Mouse (Mus musculus): Measurements from ENCODE around the gene Gm3646.
A peak's percentile ranks its signal among the peaks of the same experiment; 100 is the strongest.

Gm3646 gene

GRCm38 (mm10) chr1:39779111-39779980, 25.8 kb downstream of the Gm3646 start:
- DNase-seq: no peak

DNA sequence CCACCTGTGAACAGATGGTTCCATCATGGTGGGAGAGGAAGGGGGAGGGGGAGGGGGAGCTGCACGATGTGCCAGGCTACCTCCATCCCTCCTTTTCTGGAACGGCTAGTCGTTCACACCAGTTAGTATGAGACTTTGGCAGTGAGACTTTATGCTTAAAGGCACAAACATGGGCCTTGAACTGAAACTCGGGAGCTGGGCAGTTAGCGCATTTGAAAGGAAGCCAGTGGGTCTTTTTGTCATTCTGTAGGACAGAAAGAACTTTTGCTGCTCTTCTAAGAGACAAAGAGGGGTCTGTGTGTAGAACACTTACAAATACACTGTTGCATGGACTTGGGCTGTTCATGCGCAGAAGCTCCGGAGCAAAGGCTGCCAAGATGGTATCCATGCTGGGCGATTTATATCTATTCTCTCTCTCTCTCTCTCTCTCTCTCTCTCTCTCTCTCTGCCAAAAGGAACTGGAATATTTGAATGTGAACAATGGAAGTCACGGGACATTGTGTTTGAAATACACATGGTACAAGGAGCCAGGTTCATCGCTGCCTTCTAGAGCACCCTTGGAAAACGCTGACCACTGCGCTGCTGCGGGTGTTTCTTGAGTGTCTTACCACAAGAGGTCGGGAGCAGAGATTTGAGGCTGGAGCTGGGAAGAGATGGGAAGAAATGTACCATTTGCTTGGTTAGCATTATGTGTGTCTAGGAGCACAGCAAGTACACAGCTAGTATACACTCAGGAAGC, 31.0 kb downstream of the Gm3646 start:
- DNase-seq: no peak

DNA sequence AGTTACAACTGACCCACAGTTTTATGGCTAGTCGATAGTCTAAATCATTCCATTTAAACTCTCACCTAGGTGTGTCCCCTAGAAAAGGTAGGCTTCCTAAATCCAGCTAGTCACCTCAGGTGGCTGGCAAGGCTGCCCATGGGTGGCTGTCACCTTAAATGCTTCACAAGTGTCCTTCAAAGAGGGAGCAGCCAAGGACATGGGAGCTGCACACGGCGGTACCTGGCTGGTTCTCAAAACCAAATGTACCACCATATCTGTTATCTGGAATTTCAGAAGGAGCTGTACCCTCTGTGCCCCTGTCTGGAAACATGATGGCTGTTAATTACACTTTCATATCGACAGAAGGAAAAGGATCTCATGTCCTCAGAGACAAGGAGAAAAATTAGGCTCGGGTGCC, 31.6 kb downstream of the Gm3646 start:
- DNase-seq: no peak

- DNase-seq: no peak
Observed at GRCm38 (mm10) chr1:39772401-39773095, 32.6 kb downstream of the Gm3646 start.

GRCm38 (mm10) chr1:39770436-39770835, 34.7 kb downstream of the Gm3646 start:
- no peak for DNase-seq

DNA sequence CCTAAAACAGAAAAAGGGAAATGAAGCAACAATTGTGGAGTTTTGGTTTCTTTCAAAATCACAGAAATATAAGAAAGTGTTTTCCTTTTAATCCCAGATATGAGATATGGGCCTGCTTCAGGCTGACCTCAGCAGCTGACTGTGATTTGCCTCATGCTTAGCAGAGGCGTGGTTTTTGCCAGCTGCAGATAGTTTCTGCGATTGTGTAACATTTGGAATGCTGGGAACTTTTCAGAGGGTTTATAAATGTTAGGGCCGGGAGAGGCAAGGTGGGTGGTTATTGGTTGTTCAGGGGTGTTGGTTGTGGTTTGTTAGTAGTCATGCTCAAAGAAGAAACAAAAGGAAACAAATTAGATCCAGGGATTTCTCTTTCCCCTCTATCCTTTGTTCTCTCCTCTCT, 37.1 kb downstream of the Gm3646 start:
- DNase-seq: no peak

DNA sequence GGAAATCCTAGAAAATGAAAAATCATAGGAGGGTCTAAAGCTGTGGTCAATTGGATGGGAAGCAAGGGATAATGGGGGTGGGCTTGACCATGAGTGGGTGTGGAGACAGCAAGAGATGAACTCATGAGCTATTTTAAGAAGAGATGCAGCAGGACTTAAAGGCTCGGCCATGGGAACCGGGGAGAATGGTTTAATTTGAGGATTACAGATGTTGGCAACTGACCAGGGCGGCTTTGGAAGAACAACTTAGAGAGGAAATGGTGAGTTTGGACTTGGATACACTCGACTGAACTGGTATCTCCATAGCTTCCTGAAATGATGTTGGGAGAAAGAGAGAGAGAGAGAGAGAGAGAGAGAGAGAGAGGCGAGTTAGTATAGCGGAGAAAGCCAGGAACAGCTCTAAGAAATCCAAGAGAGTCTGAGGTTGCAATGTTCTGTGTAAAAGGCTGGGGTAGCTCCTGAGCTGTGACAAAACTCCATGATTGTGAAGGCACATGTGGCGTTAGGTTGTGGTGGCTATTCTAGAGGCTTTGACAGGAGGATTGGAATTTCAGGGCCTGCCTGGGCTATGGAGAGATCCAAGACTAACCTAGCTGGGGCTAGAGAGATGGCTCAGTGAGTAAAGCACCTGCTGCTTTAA, 39.2 kb downstream of the Gm3646 start:
- peak; percentile 53 for DNase-seq

- DNase-seq: peak; percentile 93
Observed at GRCm38 (mm10) chr1:39762025-39762370, 43.1 kb downstream of the Gm3646 start.

DNA sequence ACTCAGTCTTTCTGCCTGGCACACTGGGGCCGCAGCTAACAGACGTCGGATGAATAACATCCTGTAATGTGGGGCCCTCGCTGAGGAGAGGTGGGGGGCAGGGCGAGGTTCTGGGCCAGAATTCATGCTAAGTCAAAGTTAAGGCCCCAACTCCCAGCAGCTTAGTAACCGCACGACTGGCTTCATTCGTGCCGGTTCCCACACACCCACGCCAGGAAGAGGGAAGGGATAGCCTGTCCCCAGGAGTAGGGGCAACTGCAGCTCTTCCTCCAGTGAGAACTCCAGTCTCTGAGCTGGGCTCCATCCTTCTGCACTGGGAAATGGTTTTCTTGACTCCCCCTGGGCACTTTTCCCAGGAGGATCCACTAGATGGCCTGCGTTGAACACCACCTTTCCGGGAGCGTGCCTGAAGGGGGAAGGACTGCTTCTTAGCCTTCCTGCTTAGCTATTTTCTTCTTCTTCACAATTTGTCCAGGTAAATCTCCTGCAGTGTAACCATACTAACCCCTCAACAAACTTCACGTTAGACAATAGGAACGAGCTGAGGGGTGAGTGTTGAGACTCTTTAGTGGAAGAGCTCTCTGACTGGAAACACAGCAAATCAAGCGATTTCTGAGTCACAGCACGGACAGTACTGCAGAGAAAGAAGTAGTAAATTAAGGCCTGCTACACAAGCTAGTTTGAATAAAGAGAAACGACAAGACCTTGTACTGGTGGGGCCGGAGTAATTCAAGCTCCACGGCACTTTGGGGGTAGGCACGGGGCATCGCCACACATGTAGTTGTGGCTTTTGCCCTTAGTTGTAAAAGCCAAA, 43.7 kb downstream of the Gm3646 start:
- peak; percentile 83 for DNase-seq

DNA sequence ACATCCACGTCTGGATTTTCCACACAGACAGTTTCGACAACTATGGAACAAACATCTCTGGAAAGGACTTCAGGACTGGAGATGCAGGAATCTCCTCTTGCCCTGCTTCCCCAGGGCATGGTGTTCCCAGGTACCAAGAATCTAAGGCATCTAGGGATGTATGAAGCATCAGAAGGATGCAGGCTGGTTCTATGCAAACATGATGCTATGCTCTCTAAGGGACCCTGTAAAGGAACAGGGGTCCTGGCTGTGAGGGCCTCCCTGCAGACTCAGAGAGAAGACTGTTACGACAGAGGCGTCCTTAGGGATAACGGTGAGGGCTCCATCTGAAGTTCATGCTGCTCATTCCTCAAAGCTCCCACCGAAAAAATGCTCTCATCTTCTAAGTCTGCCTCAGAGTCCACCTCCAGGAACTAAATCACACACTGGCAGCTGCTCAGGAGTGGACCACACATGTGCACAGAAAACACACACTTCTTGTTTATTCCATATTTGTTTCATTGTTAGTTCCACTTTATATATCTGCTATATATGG, 44.9 kb downstream of the Gm3646 start:
- no peak for DNase-seq

DNA sequence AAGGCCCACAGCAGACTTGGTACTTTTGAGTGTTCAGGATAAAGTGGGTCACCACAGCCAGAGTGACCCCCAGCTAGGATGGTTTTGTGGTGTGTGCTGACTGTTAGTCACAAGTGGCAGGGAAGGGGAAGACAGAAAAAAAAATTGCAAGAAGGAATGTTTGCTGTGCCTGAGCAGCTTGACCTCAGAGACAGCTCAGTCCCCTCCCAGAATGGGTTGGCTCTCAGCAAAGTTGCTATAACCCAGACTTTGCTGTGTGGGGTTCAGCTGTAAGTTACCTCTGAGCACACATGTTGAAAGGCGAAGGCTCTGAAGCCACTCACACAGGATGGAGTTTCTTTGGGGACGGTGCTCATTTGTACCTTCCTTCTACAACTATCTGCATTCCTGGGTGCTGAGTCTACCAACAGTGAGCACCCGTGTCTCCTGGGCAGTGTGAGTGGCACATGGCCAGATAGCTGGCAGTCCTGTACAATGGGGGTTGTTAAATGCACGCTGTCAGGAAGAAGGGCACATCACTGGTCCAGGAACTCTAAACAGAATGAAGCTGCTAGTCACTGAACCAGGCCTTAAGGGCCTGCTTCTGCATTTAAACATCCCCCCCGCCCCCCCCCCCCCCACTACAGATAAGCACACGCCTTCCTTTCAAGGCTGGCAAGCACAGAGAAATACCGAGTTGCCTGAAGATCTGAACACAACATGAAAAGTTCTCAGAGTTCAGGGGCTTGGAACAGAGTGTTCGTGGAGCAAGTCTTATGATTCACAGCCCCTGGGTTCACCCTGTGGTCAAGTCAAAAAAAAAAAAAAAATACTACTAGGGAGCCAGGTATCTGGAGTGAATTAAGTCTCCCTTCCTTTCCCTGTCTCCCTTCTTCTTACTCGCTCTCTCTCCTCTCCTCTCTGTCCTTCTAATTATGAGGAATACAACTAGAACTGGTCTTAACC, 45.6 kb downstream of the Gm3646 start:
- DNase-seq: peak; percentile 42

GRCm38 (mm10) chr1:39758244-39758643, 46.9 kb downstream of the Gm3646 start:
- DNase-seq: peak; percentile 62

- no peak for DNase-seq
Observed at GRCm38 (mm10) chr1:39756952-39757351, 48.2 kb downstream of the Gm3646 start.

- no peak for DNase-seq
Observed at GRCm38 (mm10) chr1:39754224-39754957, 50.7 kb downstream of the Gm3646 start.

Data from kidney, postnatal 10 days (tissue).